ENCODE assay signal across 18 mouse cellular contexts in genomic region chr10:19502874-19503273, GRCm38 (mm10).
A peak's percentile ranks its signal among the peaks of the same experiment; 100 is the strongest.
DNase-seq lines count a peak whose midpoint lies in the region; ATAC-seq and TF ChIP-seq lines count a peak whose summit lies in the region.
"Had no signal": no experiment of that assay in that cellular context is flagged by ENCODE, and none has a peak within 500 bp of the region (broad histone marks: within the 10 kb centered on the region; RNA-seq: fewer than 3 reads in every experiment).

No protein-coding gene starts in this region.

- H3K36me3 ChIP-seq in forebrain, embryonic 14.5 days (ENCODE audit: control insufficient read depth, insufficient read depth, low read length): no peaks in the 10 kb centered on the region
- H3K36me3 ChIP-seq in forebrain, embryonic 12.5 days (replicated peaks): no peaks in the 10 kb centered on the region
- H3K36me3 ChIP-seq: embryonic facial prominence, embryonic 10.5 days; heart, embryonic 15.5 days; hindbrain, embryonic 13.5 days had no signal

- peak; percentile 57; the same call in 1 of the 2 replicates for ATAC-seq in forebrain, embryonic 14.5 days
- no peak for ATAC-seq in forebrain, embryonic 12.5 days (ENCODE audit: low FRiP score)
- ATAC-seq: hindbrain, postnatal 0 days had no signal

- H3K9ac ChIP-seq in forebrain, embryonic 14.5 days (ENCODE audit: low read length): no peak overlapping the region
- no peak overlapping the region for H3K9ac ChIP-seq in forebrain, embryonic 12.5 days
- H3K9ac ChIP-seq: heart, embryonic 15.5 days; hindbrain, embryonic 13.5 days had no signal

- DNase-seq in forebrain, embryonic 14.5 days (ENCODE audit: low spot score): peak; percentile 70
- peak; percentile 16 for DNase-seq in brain, adult 2 months (ENCODE audit: low read depth, low spot score)
- DNase-seq in layer of hippocampus, adult 2 months (ENCODE audit: low spot score in 2 of 2): peak; percentile 14 to 37
- DNase-seq in layer of hippocampus, postnatal 36 days: peak; percentile 8 to 19
- no peak for DNase-seq in kidney, postnatal 25 days
- no peak for DNase-seq in testis, postnatal 14 days (ENCODE audit: low spot score)
- DNase-seq: adrenal gland, postnatal 10 days; cerebellum, adult 2 months; cerebellum, postnatal 10 days; gastrocnemius, postnatal 14 days; heart, adult 2 months; heart, postnatal 14 days had no signal

- no peak for TF ChIP-seq CTCF in layer of hippocampus, adult 2 months (conservative IDR thresholded peaks at IDR 0.05)

- WGBS in forebrain, embryonic 14.5 days: 78% methylated on average over 4 of the region's 4 CpGs
- 87% methylated on average over 4 of the region's 4 CpGs for WGBS in forebrain, embryonic 12.5 days

- H3K9me3 ChIP-seq in forebrain, embryonic 14.5 days (replicated peaks; ENCODE audit: control insufficient read depth, low read length): no peaks in the 10 kb centered on the region
- 0 out of 2 replicates have a peak, but pooled peaks cover 2% of the 10 kb centered on the region for H3K9me3 ChIP-seq in forebrain, embryonic 12.5 days
- H3K9me3 ChIP-seq: embryonic facial prominence, embryonic 10.5 days; heart, embryonic 15.5 days; hindbrain, embryonic 13.5 days had no signal

- H3K4me3 ChIP-seq in forebrain, embryonic 14.5 days (ENCODE audit: low read depth, low read length): no peak overlapping the region
- H3K4me3 ChIP-seq in forebrain, embryonic 12.5 days (replicated peaks): no peak overlapping the region
- no peak overlapping the region for H3K4me3 ChIP-seq in layer of hippocampus, adult 2 months
- H3K4me3 ChIP-seq: embryonic facial prominence, embryonic 10.5 days; heart, adult 2 months; heart, embryonic 15.5 days; hindbrain, embryonic 13.5 days had no signal

- no peaks in the 10 kb centered on the region for H3K27me3 ChIP-seq in forebrain, embryonic 14.5 days (replicated peaks; ENCODE audit: control insufficient read depth, insufficient read depth, low read length)
- peaks cover 9% of the 10 kb centered on the region; the same call in 1 of the 2 replicates for H3K27me3 ChIP-seq in forebrain, embryonic 12.5 days
- H3K27me3 ChIP-seq: heart, embryonic 15.5 days had no signal

- no peak overlapping the region for H3K27ac ChIP-seq in forebrain, embryonic 14.5 days (ENCODE audit: low read depth, low read length)
- H3K27ac ChIP-seq in forebrain, embryonic 12.5 days: no peak overlapping the region
- no peak overlapping the region for H3K27ac ChIP-seq in layer of hippocampus, adult 2 months
- H3K27ac ChIP-seq: embryonic facial prominence, embryonic 10.5 days; heart, adult 2 months; heart, embryonic 15.5 days; hindbrain, embryonic 13.5 days; hindbrain, postnatal 0 days had no signal

- H3K4me2 ChIP-seq in forebrain, embryonic 14.5 days (ENCODE audit: low read length): no peak overlapping the region
- H3K4me2 ChIP-seq in forebrain, embryonic 12.5 days: no peak overlapping the region
- H3K4me2 ChIP-seq: heart, embryonic 11.5 days; heart, embryonic 15.5 days; hindbrain, embryonic 13.5 days had no signal

- H3K4me1 ChIP-seq in forebrain, embryonic 14.5 days (ENCODE audit: control insufficient read depth, insufficient read depth, low read length): no peaks in the 10 kb centered on the region
- no peaks in the 10 kb centered on the region for H3K4me1 ChIP-seq in forebrain, embryonic 12.5 days
- H3K4me1 ChIP-seq: embryonic facial prominence, embryonic 10.5 days; heart, embryonic 15.5 days; hindbrain, embryonic 13.5 days had no signal

Comparison
In these comparisons a context has a peak if more than half of its experiments do, and no peak if none do; other contexts are left out.
1. DNase-seq: peak in forebrain, embryonic 14.5 days (single experiment), brain, adult 2 months (single experiment), layer of hippocampus, adult 2 months (2 of 2) and layer of hippocampus, postnatal 36 days (2 of 2); none in kidney, postnatal 25 days (0 of 2) and testis, postnatal 14 days (single experiment).